ENCODE assay signal across 8 mouse cellular contexts in the genomic region with DNA sequence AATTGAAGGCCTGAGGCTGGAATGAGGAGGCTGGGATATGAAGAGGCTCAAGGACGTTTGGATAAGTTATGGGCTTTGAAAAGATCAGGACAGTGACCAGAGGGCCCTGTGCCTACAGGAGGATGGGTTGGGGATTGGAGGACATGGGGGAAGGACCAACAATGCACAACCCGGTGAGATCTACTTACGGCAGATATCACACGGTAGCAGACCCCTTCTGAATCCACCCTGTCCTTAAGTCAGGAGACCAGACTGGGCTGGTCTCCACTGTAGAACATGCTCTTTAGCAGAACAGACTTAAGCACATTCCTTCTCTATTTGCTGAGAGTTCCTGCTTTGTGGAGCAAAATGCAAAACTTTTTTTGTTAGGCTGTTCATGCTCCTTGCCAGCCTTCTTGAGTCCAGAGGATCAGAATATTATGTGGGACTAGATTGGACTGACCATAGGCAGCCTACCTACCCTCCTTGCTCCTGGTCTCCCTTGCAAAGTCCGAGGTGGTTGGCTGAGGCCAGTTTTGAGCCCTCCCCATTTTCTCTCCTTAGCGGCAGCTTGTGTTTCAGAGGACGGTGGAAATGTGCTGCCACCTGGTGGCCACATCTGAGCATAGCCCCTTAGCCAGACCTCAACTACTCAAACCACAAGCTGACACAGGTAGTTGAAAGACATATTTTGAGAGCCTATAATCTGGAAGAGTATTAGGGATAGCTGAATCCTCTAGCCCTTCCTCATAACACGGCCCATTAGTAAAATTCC. TPM values are rescaled to one million over a fixed set of nuclear protein-coding genes. Genes with fewer than 3 reads are reported as not detected.
DNase-seq lines count a peak whose midpoint lies in the region; ATAC-seq and TF ChIP-seq lines count a peak whose summit lies in the region.

No protein-coding gene starts in this region.

- DNase-seq in MEL (ENCODE audit: low read depth, low spot score), result peak; percentile 92
- DNase-seq in cerebellum, adult 18-20 months, result peak; percentile 76 to 84
- peak; percentile 89 for DNase-seq in forelimb bud, embryonic 11.5 days (ENCODE audit: low read depth, low spot score)
- peak; percentile 76 to 89 for DNase-seq in layer of hippocampus, adult 2 months (ENCODE audit: low spot score in 2 of 2)
- DNase-seq in lung, embryonic 14.5 days, result peak; percentile 93
- peak; percentile 63 for DNase-seq in testis, postnatal 14 days (ENCODE audit: low spot score)

- TF ChIP-seq CTCF in MEL (IDR thresholded peaks at IDR 0.05 in 2 of 3, conservative IDR thresholded peaks at IDR 0.05 in 1 of 3; ENCODE audit: control insufficient read depth in 1 of 3, insufficient read depth in 1 of 3, low read depth in 2 of 3, low read length in 3 of 3, poor library complexity in 1 of 3, severe bottlenecking in 1 of 3), result peak; percentile 85 to 98 (median 96)
- TF ChIP-seq CTCF in layer of hippocampus, adult 2 months (conservative IDR thresholded peaks at IDR 0.05), result peak; percentile 99
- TF ChIP-seq CTCF in lung, embryonic 14.5 days (IDR thresholded peaks at IDR 0.05; ENCODE audit: low read depth), result peak; percentile 95
- TF ChIP-seq CTCF in olfactory bulb, adult 2 months (IDR thresholded peaks at IDR 0.05; ENCODE audit: insufficient read depth, low read depth, low read length), result peak; percentile 73

- H3K4me2 ChIP-seq in lung, embryonic 14.5 days, result no peak overlapping the region

- H3K27me3 ChIP-seq in MEL (ENCODE audit: control insufficient read depth in 1 of 2, insufficient read depth in 2 of 2, low read length in 2 of 2), result no peaks in the 10 kb centered on the region
- no peaks in the 10 kb centered on the region for H3K27me3 ChIP-seq in lung, embryonic 14.5 days (ENCODE audit: insufficient read depth, low read length)

- H3K9me3 ChIP-seq in MEL (replicated peaks; ENCODE audit: insufficient read depth, low read length), result no peaks in the 10 kb centered on the region
- H3K9me3 ChIP-seq in lung, embryonic 14.5 days (ENCODE audit: low read depth, low read length), result no peaks in the 10 kb centered on the region

- peak overlapping the region; percentile 23; the same call in 1 of the 2 replicates for H3K9ac ChIP-seq in MEL (ENCODE audit: control insufficient read depth, low read depth, low read length, poor library complexity, severe bottlenecking)
- H3K9ac ChIP-seq in lung, embryonic 14.5 days, result no peak overlapping the region

- peak; percentile 99 for TF ChIP-seq RAD21 in MEL (IDR thresholded peaks at IDR 0.05; ENCODE audit: low read depth, low read length)

- no peak for TF ChIP-seq EP300 in MEL (IDR thresholded peaks at IDR 0.05; ENCODE audit: low read depth in 1 of 2, low read length in 2 of 2)

- H3K4me3 ChIP-seq in MEL (ENCODE audit: control insufficient read depth in 1 of 2, insufficient read depth in 1 of 2, low read depth in 2 of 2, low read length in 2 of 2), result no peak overlapping the region
- H3K4me3 ChIP-seq in layer of hippocampus, adult 2 months, result no peak overlapping the region
- H3K4me3 ChIP-seq in lung, embryonic 14.5 days (ENCODE audit: low read depth, low read length), result no peak overlapping the region
- no peak overlapping the region for H3K4me3 ChIP-seq in olfactory bulb, adult 2 months (ENCODE audit: insufficient read depth, low read depth, low read length)

- H3K27ac ChIP-seq in MEL (ENCODE audit: control insufficient read depth, low read depth, low read length), result no peak overlapping the region
- H3K27ac ChIP-seq in layer of hippocampus, adult 2 months, result no peak overlapping the region
- no peak overlapping the region for H3K27ac ChIP-seq in lung, embryonic 14.5 days (ENCODE audit: low read depth)
- H3K27ac ChIP-seq in olfactory bulb, adult 2 months (ENCODE audit: insufficient read depth, low read depth, low read length), result no peak overlapping the region

- TF ChIP-seq POLR2A in MEL (IDR thresholded peaks at IDR 0.05; ENCODE audit: control insufficient read depth in 1 of 2, insufficient read depth in 1 of 2, low read depth in 1 of 2, low read length in 2 of 2, poor library complexity in 1 of 2), result no peak
- no peak for TF ChIP-seq POLR2A in olfactory bulb, adult 2 months (IDR thresholded peaks at IDR 0.05; ENCODE audit: insufficient read depth, low read depth, low read length)

- H3K36me3 ChIP-seq in MEL (ENCODE audit: control insufficient read depth in 1 of 2, insufficient read depth in 2 of 2, low read length in 2 of 2), result peaks cover 0 to 20% of the 10 kb centered on the region in 2 experiments; a peak in 2 of 4 replicates
- H3K36me3 ChIP-seq in lung, embryonic 14.5 days (ENCODE audit: insufficient read depth), result no peaks in the 10 kb centered on the region

- peak; percentile 34 to 36; a peak in 2 of 4 replicates for ATAC-seq in hematopoietic stem cell, adult 5-6 weeks (replicated peaks in 1 of 2; ENCODE audit: insufficient read depth in 1 of 2, low FRiP score in 2 of 2, low TSS enrichment in 1 of 2, low read depth in 1 of 2, poor library complexity in 2 of 2, severe bottlenecking in 2 of 2)
- peak; percentile 77; the same call in 1 of the 2 replicates for ATAC-seq in lung, embryonic 14.5 days (ENCODE audit: insufficient read depth)

- H3K4me1 ChIP-seq in MEL (ENCODE audit: control insufficient read depth in 1 of 2, insufficient read depth in 2 of 2, low read length in 2 of 2), result peaks cover 3 to 33% of the 10 kb centered on the region in 2 experiments
- peaks cover 9% of the 10 kb centered on the region for H3K4me1 ChIP-seq in lung, embryonic 14.5 days (ENCODE audit: insufficient read depth)
- H3K4me1 ChIP-seq in olfactory bulb, adult 2 months (ENCODE audit: control insufficient read depth, insufficient read depth, low read length), result peaks cover 11% of the 10 kb centered on the region

- WGBS in lung, embryonic 14.5 days, result 33% methylated on average over 8 of the region's 8 CpGs
- 44% methylated on average over 8 of the region's 8 CpGs for WGBS in olfactory bulb, adult 2 months

- no peaks in the 10 kb centered on the region for H3K79me2 ChIP-seq in MEL (ENCODE audit: control insufficient read depth, insufficient read depth, low read length, poor library complexity)

TF ChIP-seq in MEL, 35 proteins besides CTCF, POLR2A, EP300 and RAD21:
- TF ChIP-seq HCFC1 (IDR thresholded peaks at IDR 0.05; ENCODE audit: low read depth, low read length), result 0 out of 2 replicates have a peak, but pooled peaks have one; percentile 27
- TF ChIP-seq MXI1 (IDR thresholded peaks at IDR 0.05; ENCODE audit: low read depth, low read length), result peak; percentile 34; the same call in 1 of the 2 replicates
- peak; percentile 52; the same call in 1 of the 2 replicates for TF ChIP-seq SIN3A (IDR thresholded peaks at IDR 0.05; ENCODE audit: low read length)
- TF ChIP-seq NELFE (IDR thresholded peaks at IDR 0.05; ENCODE audit: low read depth, low read length), result no peak
- peak; percentile 98 for TF ChIP-seq SMC3 (IDR thresholded peaks at IDR 0.05; ENCODE audit: low read depth, low read length)
- no peak for TF ChIP-seq MYB (IDR thresholded peaks at IDR 0.05; ENCODE audit: low read depth, low read length)
- TF ChIP-seq ZMIZ1 (IDR thresholded peaks at IDR 0.05; ENCODE audit: low read depth, low read length), result no peak
- TF ChIP-seq JUND (IDR thresholded peaks at IDR 0.05; ENCODE audit: low read depth, low read length), result no peak
- peak; percentile 94 for TF ChIP-seq ZC3H11A (IDR thresholded peaks at IDR 0.05; ENCODE audit: low read depth, low read length)

RNA-seq across cellular contexts. Expression of gene Tmigd3, which starts 28.9 kb away (rescaled TPM):
- total RNA-seq in MEL (2012; rRNA removed), result 0.27 and 0.39 TPM in 2 replicates
- under 1 TPM in 1 of 2 experiments, not detected in 1; 0.36 TPM for polyA plus RNA-seq in MEL (2012; ENCODE audit: insufficient read depth in 1 of 2, insufficient read length in 2 of 2, low read depth in 1 of 2, low replicate concordance in 2 of 2, missing spikeins in 1 of 2)
- total RNA-seq in hematopoietic stem cell, adult 5-6 weeks (2017), result 1.8 TPM in 1 of 2 replicates, not detected in the other
- 1 to 10 TPM in 1 of 2 experiments, under 1 TPM in 1; 0.37 to 1.1 TPM for total RNA-seq in layer of hippocampus, adult 2 months (2021)
- polyA plus RNA-seq in lung, embryonic 14.5 days (2014; fragmentation: Nextera tagmentation; extraction: Ambion mirVana), result 0.22 and 0.32 TPM in 2 replicates
- not detected in 2 replicates for polyA plus RNA-seq in olfactory bulb, adult 2 months (2012; ENCODE audit: insufficient read depth, insufficient read length, low replicate concordance, missing spikeins)

RNA-seq across cellular contexts. Expression of gene Adora3, which starts 28.9 kb away (rescaled TPM):
- total RNA-seq in MEL (2012; rRNA removed), result 0.36 and 0.42 TPM in 2 replicates
- polyA plus RNA-seq in MEL (2012; ENCODE audit: insufficient read depth in 1 of 2, insufficient read length in 2 of 2, low read depth in 1 of 2, low replicate concordance in 2 of 2, missing spikeins in 1 of 2), result under 1 TPM in 1 of 2 experiments, not detected in 1; 0.65 TPM
- total RNA-seq in hematopoietic stem cell, adult 5-6 weeks (2017), result 0.38 TPM in 1 of 2 replicates, not detected in the other
- 1 to 10 TPM in 1 of 2 experiments, under 1 TPM in 1; 0.82 to 1.2 TPM for total RNA-seq in layer of hippocampus, adult 2 months (2021)
- 0.18 and 0.30 TPM in 2 replicates for polyA plus RNA-seq in lung, embryonic 14.5 days (2014; fragmentation: Nextera tagmentation; extraction: Ambion mirVana)
- polyA plus RNA-seq in olfactory bulb, adult 2 months (2012; ENCODE audit: insufficient read depth, insufficient read length, low replicate concordance, missing spikeins), result not detected in 2 replicates

RNA-seq across cellular contexts. Expression of gene I830077J02Rik, which starts 32.9 kb away (rescaled TPM):
- total RNA-seq in MEL (2012; rRNA removed), result 2.8 and 5.9 TPM in 2 replicates
- polyA plus RNA-seq in MEL (2012; ENCODE audit: insufficient read depth in 1 of 2, insufficient read length in 2 of 2, low read depth in 1 of 2, low replicate concordance in 2 of 2, missing spikeins in 1 of 2), result 1 to 10 TPM in 1 of 2 experiments, not detected in 1; 9.4 TPM
- total RNA-seq in hematopoietic stem cell, adult 5-6 weeks (2017), result 3.9 and 7.4 TPM in 2 replicates
- 1 to 10 TPM in 1 of 2 experiments, under 1 TPM in 1; 0.98 to 1.2 TPM for total RNA-seq in layer of hippocampus, adult 2 months (2021)
- 0.75 and 0.83 TPM in 2 replicates for polyA plus RNA-seq in lung, embryonic 14.5 days (2014; fragmentation: Nextera tagmentation; extraction: Ambion mirVana)
- polyA plus RNA-seq in olfactory bulb, adult 2 months (2012; ENCODE audit: insufficient read depth, insufficient read length, low replicate concordance, missing spikeins), result not detected in 2 replicates

RNA-seq across cellular contexts. Expression of gene Wdr77, which starts 59.6 kb away (rescaled TPM):
- 103 and 116 TPM in 2 replicates for total RNA-seq in MEL (2012; rRNA removed)
- polyA plus RNA-seq in MEL (2012; ENCODE audit: insufficient read depth in 1 of 2, insufficient read length in 2 of 2, low read depth in 1 of 2, low replicate concordance in 2 of 2, missing spikeins in 1 of 2), result 100 to 1,000 TPM in 1 of 2 experiments, not detected in 1; 204 TPM
- total RNA-seq in hematopoietic stem cell, adult 5-6 weeks (2017), result 40.0 and 44.0 TPM in 2 replicates
- 10 to 100 TPM; 49.6 to 50.6 TPM for total RNA-seq in layer of hippocampus, adult 2 months (2021)
- 154 and 165 TPM in 2 replicates for polyA plus RNA-seq in lung, embryonic 14.5 days (2014; fragmentation: Nextera tagmentation; extraction: Ambion mirVana)
- polyA plus RNA-seq in olfactory bulb, adult 2 months (2012; ENCODE audit: insufficient read depth, insufficient read length, low replicate concordance, missing spikeins), result not detected in 2 replicates
